Mouse (Mus musculus) fat pad, adult 2 months (tissue): Measurements from ENCODE around the gene 1700069L16Rik.

ENCODE experiments used
- DNase-seq: peaks from one replicate; pipeline ENCODE4 v3.0.0-alpha.2; 2011; ENCODE audit warnings: low read depth, low spot score; ENCODE audit errors: extremely low read depth

1700069L16Rik gene

GRCm38 (mm10) chr5:113690866-113691265 lies 33.7 kb downstream of the 1700069L16Rik start:
- DNase-seq: no peak

- DNase-seq: no peak
Observed at GRCm38 (mm10) chr5:113690069-113690548, 34.5 kb downstream of the 1700069L16Rik start.

DNA sequence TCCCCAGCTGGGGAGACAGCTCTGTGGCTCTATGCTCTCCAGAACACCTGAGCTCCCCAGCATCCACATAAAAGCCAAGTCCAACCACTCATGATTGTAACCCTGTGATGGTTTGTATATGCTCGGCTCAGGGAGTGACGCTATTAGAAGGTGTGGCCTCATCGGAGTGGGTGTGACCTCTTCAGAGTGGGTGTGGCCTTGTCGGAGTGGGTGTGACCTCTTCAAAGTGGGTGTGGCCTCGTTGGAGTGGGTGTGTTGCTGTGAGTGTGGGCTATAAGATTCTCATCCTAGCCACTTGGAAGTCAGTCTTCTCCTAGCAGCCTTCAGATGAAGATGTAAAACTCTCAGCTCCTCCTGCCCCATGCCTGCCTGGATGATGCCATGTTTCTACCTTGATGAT lies 37.1 kb downstream of the 1700069L16Rik start:
- no peak for DNase-seq

GRCm38 (mm10) chr5:113685471-113685870 lies 39.1 kb downstream of the 1700069L16Rik start:
- DNase-seq: no peak

GRCm38 (mm10) chr5:113683246-113683645 lies 41.3 kb downstream of the 1700069L16Rik start:
- DNase-seq: no peak

GRCm38 (mm10) chr5:113682472-113682871 lies 42.1 kb downstream of the 1700069L16Rik start:
- no peak for DNase-seq

DNA sequence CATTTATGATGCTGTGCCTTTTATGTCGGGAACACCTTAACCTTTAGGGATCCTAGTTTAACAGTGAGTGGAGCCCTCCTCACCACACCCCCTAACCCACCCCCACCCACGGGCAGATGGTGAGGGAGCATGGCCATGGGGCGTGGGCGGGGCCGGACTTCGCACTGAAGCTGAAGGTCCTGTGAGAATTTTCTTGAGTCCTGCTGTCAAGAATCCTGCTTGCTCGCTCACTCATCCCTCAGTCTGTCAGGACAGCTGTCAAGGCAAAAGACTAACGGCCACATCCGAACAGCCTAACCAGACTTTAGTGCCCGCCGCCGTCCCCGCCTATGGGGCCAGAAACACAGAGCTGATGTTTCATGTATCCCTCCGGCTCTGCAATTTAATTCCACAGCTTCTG lies 43.4 kb downstream of the 1700069L16Rik start:
- no peak for DNase-seq

DNA sequence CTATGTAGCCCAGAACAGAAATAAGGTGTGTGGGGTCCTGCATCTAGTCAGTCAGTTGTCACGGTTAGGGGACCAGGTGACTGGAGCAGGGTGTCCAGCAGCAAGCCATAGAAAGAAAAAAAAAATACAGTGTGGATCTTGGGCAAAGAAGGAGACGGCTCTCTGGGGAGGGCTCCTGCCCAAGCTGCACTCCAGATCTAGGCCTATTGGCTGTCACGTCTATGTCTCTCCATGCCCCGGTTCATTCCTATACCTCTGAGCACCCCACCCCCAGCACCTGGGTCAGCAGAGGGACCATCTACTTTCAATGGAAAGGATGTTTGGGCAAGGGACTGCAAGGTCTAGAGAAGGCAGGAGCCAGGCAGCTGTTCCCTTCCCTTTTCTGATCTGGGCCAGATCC lies 45.1 kb downstream of the 1700069L16Rik start:
- DNase-seq: no peak

DNA sequence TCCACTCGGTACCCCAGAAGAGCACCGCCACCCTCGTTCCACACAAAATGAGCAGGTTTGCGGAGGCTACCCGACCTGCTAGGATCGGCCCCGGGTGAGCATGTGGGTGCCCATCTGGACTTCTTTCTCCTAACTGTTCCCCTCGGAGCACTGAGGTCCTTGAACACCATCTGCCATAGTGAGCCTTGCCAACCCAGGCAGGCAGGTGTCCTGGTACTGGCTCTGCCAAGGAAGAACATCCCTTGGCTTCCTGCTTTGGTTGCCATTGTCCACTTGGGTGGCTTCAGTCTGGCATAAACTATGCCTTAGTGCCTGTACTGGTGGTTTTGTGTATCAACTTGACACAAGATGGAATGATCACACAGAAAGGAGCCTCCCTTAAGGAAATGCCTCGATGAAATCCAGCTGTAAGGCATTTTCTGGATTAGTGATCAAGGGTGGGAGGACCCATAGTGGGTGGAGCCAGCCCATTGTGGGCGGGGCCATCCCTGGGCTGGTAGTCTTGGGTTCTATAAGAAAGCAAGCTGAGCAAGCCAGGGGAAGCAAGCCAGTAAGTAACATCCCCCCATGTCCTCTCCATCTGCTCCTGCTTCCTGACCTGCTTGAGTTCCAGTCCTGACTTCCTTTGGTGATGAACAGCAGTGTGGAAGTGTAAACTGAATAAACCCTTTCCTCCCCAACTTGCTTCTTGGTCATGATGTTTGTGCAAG lies 45.7 kb downstream of the 1700069L16Rik start:
- no peak for DNase-seq

- no peak for DNase-seq
Observed at GRCm38 (mm10) chr5:113677541-113677940, 47.0 kb downstream of the 1700069L16Rik start.

GRCm38 (mm10) chr5:113674851-113675250 lies 49.7 kb downstream of the 1700069L16Rik start:
- no peak for DNase-seq

DNA sequence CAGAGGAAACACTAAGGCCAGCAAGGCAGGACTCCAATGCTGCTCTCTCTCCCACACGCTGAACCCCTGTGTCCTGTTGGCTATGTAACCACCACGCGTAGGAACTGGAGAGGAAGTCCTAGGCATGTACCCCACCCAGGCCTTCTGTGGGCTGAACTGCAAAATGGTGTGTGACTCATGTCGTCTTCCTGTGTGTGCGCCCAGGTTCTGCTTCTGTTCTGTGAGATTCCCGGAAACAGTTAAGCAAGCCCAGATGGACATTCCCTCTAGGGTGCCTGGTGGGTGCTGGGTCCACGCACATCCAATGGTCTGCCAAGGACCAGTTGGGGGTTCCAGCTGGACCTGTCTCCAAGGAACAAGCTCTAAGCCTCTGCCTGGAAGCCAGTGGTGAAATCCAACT lies 52.1 kb downstream of the 1700069L16Rik start:
- DNase-seq: no peak

DNA sequence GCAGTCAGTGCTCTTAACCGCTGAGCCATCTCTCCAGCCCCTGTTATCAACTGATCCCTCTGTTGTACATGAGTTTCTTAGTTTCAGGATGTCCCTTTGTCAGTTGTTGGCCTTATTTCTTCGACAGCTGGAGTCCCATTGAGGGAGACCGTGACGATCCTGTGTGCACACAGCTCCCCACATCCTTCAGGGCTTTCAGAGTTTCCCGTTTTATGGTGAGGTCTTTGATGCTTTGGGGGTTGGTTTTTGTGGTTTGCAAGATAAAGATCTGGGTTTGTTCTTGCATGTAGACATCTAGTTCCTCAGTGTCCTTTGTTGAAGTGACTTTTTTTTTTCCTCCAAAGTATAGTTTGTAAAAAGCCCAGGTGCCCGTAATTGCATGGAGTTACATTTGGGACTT lies 54.0 kb downstream of the 1700069L16Rik start:
- DNase-seq: no peak

DNA sequence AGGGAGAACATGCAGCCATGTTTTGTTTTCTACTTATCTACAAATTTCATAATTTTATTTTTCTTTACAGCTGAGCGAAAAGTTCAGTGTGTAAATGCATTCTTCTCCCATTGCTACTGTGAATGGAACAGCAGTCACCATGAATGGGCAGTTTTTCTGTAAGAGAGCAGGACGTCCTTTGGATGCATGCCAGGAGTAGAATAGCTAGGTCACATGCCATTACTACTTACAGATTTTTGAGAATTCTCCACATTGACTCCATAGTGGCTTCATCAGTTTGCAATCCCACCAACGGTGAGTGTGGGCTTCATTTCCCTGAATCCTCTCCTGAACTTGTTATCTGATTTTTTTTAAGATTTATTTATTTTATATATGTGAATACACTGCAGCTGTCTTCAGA lies 54.5 kb downstream of the 1700069L16Rik start:
- DNase-seq: no peak

DNA sequence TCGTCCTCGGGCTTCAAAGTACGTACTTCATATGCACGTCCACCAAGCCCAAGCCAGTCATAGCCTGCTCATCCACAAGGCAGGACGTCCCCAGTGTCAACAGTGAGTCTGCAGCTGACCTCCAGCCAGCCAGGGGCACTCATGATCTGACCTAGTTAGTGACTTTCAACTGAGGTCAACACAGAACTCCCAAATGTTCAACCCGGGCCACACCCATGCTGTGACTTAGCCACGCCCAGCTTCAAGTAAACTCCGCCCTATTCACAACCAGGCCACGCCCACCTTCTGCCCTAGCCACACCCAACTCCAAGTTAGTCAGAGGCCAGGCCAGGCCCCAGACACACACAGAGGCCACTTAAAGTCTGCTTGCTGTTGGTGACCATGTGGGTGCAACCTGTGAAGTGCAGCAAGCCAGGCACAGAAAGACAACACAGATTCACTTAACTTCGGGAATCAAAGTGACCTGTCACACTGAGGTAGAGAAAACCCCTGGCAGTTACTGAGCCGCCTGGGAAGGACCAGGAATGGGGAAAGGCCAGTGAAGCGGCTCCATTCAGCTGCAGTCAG lies 59.9 kb downstream of the 1700069L16Rik start:
- no peak for DNase-seq

GRCm38 (mm10) chr5:113664127-113664526 lies 60.4 kb downstream of the 1700069L16Rik start:
- no peak for DNase-seq

GRCm38 (mm10) chr5:113660872-113661271 lies 63.7 kb downstream of the 1700069L16Rik start:
- DNase-seq: no peak

DNA sequence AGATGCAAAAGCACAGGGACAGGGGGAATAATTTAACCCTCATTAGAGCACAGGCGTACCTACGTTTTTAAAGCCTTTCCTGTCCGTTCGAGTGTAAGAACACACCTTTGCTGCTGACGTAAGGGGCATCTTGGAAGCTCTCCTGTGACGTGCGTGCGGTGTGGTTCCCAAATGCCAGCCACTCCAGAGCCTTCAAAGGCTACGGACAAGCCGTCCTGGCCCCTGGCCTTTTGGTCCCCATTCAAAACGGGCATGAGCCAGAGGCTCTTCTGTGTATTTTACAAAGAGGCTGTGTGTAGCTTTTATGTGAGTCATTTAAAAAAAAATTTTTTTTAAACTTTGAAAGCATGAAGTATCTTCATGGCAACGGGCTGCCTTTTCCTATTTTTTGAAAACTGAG lies 69.8 kb downstream of the 1700069L16Rik start:
- DNase-seq: no peak

- no peak for DNase-seq
Observed at GRCm38 (mm10) chr5:113654206-113654605, 70.4 kb downstream of the 1700069L16Rik start.

DNA sequence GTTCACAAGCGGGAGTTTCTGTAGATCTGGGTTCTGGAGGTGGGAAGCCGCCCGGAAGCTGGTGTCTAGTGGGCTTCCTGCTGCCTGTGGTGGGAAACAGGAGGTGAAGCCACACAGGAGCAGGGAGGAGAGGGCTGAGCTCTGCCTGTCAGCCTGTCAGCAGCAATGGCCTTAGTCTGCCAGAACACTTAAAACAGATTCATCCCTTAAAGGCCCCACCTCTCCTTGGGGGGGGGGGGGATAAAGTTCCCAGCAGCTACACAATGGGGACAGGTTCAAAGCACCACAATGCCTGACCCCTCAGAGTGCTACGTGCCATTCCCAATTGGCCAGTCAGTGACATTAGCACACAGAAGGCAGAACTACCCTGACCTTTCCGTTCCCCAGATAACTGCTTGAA lies 72.4 kb downstream of the 1700069L16Rik start:
- DNase-seq: no peak

DNA sequence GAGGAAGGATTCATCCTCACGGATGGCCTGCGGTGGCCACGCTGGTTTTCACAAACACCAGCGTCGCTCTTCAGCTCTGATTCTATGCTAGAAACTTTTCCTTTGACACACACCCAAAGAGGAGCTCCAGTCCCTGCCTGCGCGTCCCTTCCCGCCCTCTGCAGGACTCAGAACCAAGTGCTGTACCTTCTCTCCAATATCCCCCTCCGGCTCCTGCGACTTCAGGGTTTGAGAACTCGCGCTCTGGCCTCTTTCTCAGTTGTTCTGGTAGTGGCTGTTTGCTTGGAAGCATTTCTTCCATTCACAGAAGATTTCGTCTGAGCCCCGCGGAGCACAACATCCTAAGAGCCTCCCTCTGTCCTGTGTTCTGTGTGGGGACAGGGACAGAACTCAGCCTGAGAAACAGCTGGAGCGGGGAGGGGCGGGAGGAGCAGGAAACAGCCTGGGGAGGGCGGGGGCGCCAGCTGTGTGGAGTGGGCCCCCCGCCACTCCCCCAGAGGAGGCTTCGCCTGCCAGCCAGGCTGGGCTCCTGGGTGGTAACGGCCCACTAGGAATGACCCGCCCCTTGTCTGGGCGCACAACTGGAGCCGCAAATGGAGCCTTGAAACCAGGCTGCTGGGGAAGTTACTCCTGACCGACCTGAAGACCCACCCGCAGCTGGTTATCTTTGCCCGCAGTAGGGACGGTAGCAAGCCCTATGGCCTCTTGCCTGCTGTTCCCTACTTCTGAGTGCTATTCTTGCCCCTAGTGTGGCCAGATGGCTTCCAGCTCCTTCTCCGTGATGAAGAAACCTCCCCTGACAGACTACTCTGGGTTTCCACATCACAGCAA lies 74.3 kb downstream of the 1700069L16Rik start, which contains the start of gene Cmklr1:
Gene Cmklr1, minus strand, starts transcription at position 392 of the 831 bp plus-strand sequence.
- DNase-seq: no peak
